Mouse (Mus musculus): ENCODE data around the gene Abcb4. TPM values are rescaled to one million over a fixed set of nuclear protein-coding genes. Genes with fewer than 3 reads are reported as not detected.

Abcb4 gene
- total and polyA plus RNA-seq, 3 experiments = 86.0 to 107 TPM; not detected in 1

DNA sequence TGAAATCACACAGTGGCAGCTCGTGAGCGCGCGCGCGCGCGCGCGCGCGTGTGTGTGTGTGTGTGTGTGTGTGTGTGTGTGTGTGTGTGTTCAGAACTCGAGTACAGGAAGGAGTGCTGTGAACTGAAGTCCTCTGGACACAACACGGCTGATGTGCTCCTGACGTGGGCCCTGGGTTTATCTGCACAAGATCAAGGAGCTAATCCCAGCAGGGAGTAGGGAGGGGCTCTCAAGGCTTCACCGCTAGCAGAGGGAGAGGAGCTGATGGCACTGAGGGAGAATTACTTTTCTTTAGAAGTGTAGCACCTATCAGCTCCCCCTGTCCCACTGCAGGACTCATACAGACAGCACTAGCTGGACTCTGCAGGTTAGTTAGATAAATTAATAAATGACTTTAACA lies 98.1 kb downstream of the Abcb4 start:
- TF ChIP-seq SIN3A (IDR thresholded peaks at IDR 0.05; ENCODE audit: low read length) (no peak), MXI1 (IDR thresholded peaks at IDR 0.05; ENCODE audit: low read depth, low read length) (no peak), USF2 (IDR thresholded peaks at IDR 0.05; ENCODE audit: borderline replicate concordance in 1 of 2, insufficient read depth in 1 of 2, low read depth in 1 of 2, low read length in 2 of 2) (no peak), CHD2 (IDR thresholded peaks at IDR 0.05; ENCODE audit: low read length) (no peak), MYC (IDR thresholded peaks at IDR 0.05; ENCODE audit: low read depth, low read length) (no peak), ZMIZ1 (IDR thresholded peaks at IDR 0.05; ENCODE audit: low read depth, low read length) (no peak), TAL1 (IDR thresholded peaks at IDR 0.05; ENCODE audit: low read length) (no peak), ZNF384 (IDR thresholded peaks at IDR 0.05; ENCODE audit: low read depth, low read length) (no peak), HCFC1 (IDR thresholded peaks at IDR 0.05; ENCODE audit: low read depth, low read length) (no peak), ELF1 (IDR thresholded peaks at IDR 0.05; ENCODE audit: low read depth, low read length) (no peak), MEF2A (IDR thresholded peaks at IDR 0.05; ENCODE audit: extremely low read depth, insufficient replicate concordance, low read depth, low read length, poor library complexity, severe bottlenecking) (no peak), POLR2AphosphoS2 (IDR thresholded peaks at IDR 0.05; ENCODE audit: low read length) (no peak), USF1 (IDR thresholded peaks at IDR 0.05; ENCODE audit: low read depth, low read length) (no peak), UBTF (IDR thresholded peaks at IDR 0.05; ENCODE audit: borderline replicate concordance, insufficient read depth, low read depth, low read length) (no peak), TCF12 (IDR thresholded peaks at IDR 0.05; ENCODE audit: low read depth, low read length) (no peak), ETS1 (IDR thresholded peaks at IDR 0.05; ENCODE audit: low read depth, low read length) (no peak)
- H3K4me3 ChIP-seq (ENCODE audit: control insufficient read depth in 1 of 2, insufficient read depth in 1 of 2, low read depth in 2 of 2, low read length in 2 of 2) = no peak overlapping the region
- no peak for DNase-seq (ENCODE audit: low read depth, low spot score)
- H3K27me3 ChIP-seq (ENCODE audit: control insufficient read depth in 1 of 2, insufficient read depth in 2 of 2, low read length in 2 of 2) = no peaks in the 10 kb centered on the region
- peaks cover 5% of the 10 kb centered on the region; the same call in 1 of the 2 replicates for H3K79me2 ChIP-seq (ENCODE audit: control insufficient read depth, insufficient read depth, low read length, poor library complexity)
- H3K9me3 ChIP-seq (replicated peaks; ENCODE audit: insufficient read depth, low read length) = no peaks in the 10 kb centered on the region
- peaks cover 3% of the 10 kb centered on the region in 2 experiments; a peak in 2 of 4 replicates for H3K4me1 ChIP-seq (ENCODE audit: control insufficient read depth in 1 of 2, insufficient read depth in 2 of 2, low read length in 2 of 2)
- no peak overlapping the region for H3K9ac ChIP-seq (ENCODE audit: control insufficient read depth, low read depth, low read length, poor library complexity, severe bottlenecking)
- no peak overlapping the region for H3K27ac ChIP-seq (ENCODE audit: control insufficient read depth, low read depth, low read length)
- peaks cover 4 to 6% of the 10 kb centered on the region in 2 experiments; a peak in 3 of 4 replicates for H3K36me3 ChIP-seq (ENCODE audit: control insufficient read depth in 1 of 2, insufficient read depth in 2 of 2, low read length in 2 of 2)

DNA sequence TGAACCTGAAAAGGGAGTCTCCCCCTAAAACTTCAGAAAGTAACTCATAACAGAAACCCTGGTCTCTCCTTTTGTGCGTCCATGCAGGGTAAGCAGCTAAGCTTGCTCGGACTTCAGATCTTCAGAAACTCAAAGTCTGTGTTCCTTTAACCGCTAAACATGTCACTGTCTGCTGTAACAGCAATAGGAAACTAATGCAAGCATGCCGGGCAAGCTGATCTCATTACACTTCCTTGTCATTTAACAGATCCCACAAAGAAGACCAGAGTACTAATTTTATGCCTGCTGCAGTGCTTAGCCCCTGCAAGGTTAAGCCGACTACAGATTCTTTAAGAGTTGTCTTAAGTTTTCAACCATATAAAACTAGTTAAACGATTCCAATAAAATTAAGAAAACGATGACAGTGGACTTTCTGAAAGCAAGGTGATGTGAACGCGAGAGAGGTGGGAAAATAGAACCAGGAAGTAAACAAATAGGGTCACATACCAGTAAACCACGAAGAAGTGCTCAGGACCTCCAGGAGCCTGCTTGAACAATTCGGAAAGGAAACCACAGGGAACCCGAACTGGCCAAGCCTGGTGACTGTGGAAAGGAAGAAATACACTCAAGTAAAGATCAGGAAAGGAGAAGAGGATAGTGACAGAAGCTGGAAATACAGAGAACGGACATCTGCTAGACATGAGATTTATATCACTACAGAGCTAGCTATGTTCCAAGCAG lies 102.6 kb downstream of the Abcb4 start:
- DNase-seq (ENCODE audit: low read depth, low spot score) = peak; percentile 58
- no peaks in the 10 kb centered on the region for H3K27me3 ChIP-seq (ENCODE audit: control insufficient read depth in 1 of 2, insufficient read depth in 2 of 2, low read length in 2 of 2)
- TF ChIP-seq RCOR1 (IDR thresholded peaks at IDR 0.05; ENCODE audit: low read depth, low read length) = 0 out of 2 replicates have a peak, but pooled peaks have one; percentile 7
- no peak for TF ChIP-seq USF1 (IDR thresholded peaks at IDR 0.05; ENCODE audit: low read depth, low read length)
- peak; percentile 35 for TF ChIP-seq GATA1 (IDR thresholded peaks at IDR 0.05; ENCODE audit: low read depth, low read length)
- TF ChIP-seq MAX (IDR thresholded peaks at IDR 0.05; ENCODE audit: low read length) = peak; percentile 29; the same call in 1 of the 2 replicates
- peak; percentile 19; the same call in 1 of the 2 replicates for TF ChIP-seq MXI1 (IDR thresholded peaks at IDR 0.05; ENCODE audit: low read depth, low read length)
- peak; percentile 42; the same call in 1 of the 2 replicates for TF ChIP-seq ELF1 (IDR thresholded peaks at IDR 0.05; ENCODE audit: low read depth, low read length)
- H3K4me3 ChIP-seq (ENCODE audit: control insufficient read depth in 1 of 2, insufficient read depth in 1 of 2, low read depth in 2 of 2, low read length in 2 of 2) = peak overlapping the region; percentile 78 to 85
- H3K4me1 ChIP-seq (ENCODE audit: control insufficient read depth in 1 of 2, insufficient read depth in 2 of 2, low read length in 2 of 2) = peaks cover 3 to 8% of the 10 kb centered on the region in 2 experiments
- peak overlapping the region; percentile 75 for H3K9ac ChIP-seq (ENCODE audit: control insufficient read depth, low read depth, low read length, poor library complexity, severe bottlenecking)
- H3K36me3 ChIP-seq (ENCODE audit: control insufficient read depth in 1 of 2, insufficient read depth in 2 of 2, low read length in 2 of 2) = peaks cover 0 to 16% of the 10 kb centered on the region in 2 experiments; a peak in 2 of 4 replicates
- H3K27ac ChIP-seq (ENCODE audit: control insufficient read depth, low read depth, low read length) = peak overlapping the region; percentile 65
- H3K9me3 ChIP-seq (replicated peaks; ENCODE audit: insufficient read depth, low read length) = no peaks in the 10 kb centered on the region
- peaks cover 5% of the 10 kb centered on the region; the same call in 1 of the 2 replicates for H3K79me2 ChIP-seq (ENCODE audit: control insufficient read depth, insufficient read depth, low read length, poor library complexity)

All from MEL (cell line).